Mouse (Mus musculus): Measurements from ENCODE around the gene Hacd1. TPM values are rescaled to one million over a fixed set of nuclear protein-coding genes. Genes with fewer than 3 reads are reported as not detected.
"Not testable (repeated sequence)": the region's sequence is repeated elsewhere in the genome, so short reads cannot be mapped to it uniquely, and the experiment has no call there.

Hacd1 gene
- total RNA-seq (2021): 10 to 100 TPM; 35.3 to 35.6 TPM

DNA sequence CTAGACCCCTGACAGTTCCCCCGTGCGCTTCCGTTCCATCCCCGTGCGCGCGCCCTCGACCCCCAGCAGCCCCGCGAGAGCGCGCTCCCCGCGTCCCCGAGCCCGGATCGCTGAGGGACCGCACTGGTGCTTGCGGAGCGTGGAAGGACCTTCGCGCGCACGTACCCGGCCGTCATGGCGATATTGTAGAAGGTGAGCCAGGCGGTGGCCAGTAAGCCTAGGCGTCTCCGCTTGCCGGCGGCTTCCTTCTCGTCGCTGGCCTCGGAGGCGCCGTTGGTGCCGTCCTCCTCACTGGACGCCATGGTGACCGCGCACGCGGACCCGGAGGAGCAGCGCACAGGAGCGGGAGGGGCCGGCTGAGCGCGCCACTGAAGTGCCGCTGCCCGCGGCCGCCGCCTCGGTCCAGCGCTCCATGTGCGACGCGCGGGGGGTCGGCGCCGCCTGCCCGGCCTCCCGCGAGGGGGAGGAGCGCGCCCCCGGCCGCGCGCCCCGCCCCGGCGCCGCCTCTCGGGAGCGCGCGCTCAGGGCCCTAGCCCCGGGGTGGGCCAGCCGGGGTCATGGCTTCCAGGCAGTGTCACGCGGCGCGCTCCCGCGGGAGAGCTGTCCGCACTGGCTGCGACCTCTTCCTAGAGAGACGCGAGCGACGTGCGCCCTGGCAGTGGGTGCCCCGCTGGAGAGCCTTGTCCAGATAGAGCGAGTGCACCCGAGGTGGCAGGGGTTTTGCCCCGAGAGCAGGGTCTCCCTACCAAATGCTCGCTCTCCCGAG lies at the start of gene Hacd1:
TSS of gene Hacd1 (minus strand) at position 570 of the 766 bp plus-strand sequence.
- intact Hi-C loops (cut with DNase I): loop anchor here (10.0 kb wide), 1 partner anchor 649 kb away; no protein-coding TSS in a partner anchor
- peak; percentile 83 to 95 for DNase-seq (ENCODE audit: extremely low spot score in 1 of 2, low spot score in 2 of 2)

DNA sequence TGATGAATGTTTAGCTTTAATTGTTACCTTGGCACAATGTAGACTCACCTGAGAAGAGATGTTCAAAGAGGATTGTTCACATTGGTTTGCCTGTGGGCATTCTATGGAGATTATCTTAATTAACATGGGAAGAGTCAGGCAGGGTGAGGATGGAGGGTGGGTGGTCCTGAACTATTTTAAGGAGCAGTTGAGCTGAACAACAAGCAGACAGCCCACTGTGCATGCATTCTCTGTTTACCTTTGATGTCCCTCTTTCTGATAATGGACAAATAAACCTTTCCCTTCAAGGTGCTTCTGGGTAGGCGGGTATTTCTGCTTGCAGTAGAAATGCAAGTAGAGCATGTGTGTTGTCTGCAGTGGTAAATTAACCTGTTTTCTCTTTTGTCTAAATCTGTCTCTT lies 48.0 kb upstream of the Hacd1 start:
- no peak for DNase-seq (ENCODE audit: extremely low spot score in 1 of 2, low spot score in 2 of 2)
- intact Hi-C loops (cut with DNase I): no loop called here

DNA sequence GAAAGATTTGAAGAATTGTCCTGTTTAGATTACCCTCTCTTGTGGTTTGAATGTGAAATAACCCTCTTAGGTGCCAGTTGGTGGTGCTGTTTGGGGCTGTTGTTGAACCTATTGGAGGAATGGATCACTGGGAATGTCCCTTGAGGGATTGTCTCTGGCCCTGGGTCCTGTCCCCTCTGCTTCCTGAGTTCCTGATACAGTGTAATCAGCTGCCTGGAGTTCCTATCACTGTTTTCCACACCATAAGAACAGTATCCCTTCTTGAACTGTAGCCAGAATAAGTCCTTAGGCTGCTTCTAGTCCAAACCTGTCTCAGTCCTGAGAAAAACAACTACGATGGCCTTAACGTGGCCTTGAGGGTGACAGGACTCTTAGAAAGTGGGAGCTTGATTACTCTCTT lies 46.7 kb upstream of the Hacd1 start:
- intact Hi-C loops (cut with DNase I): no loop called here

DNA sequence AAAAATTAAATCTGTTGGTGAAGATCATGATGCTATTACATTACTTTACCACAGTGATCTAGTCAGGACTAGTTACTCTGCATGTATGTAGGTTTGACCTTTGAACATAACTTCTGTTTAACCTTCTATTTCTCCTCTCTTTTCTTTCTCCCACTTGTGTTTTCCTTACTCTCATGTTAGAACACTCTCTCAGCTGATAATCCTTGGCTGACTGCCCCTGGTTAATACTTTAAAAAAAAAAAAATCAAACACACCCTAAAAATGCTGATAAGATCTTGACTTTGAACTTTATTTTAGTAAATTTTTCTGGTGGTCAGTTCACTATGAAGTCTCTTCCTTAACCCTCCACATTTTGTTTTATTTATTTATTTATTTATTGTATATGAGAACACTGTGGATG lies 44.6 kb upstream of the Hacd1 start:
- intact Hi-C loops (cut with DNase I): no loop called here
- DNase-seq (ENCODE audit: extremely low spot score in 1 of 2, low spot score in 2 of 2): no peak

More for the DNA sequence above, 46.7 kb upstream of the Hacd1 start:
- no peak for DNase-seq (ENCODE audit: extremely low spot score in 1 of 2, low spot score in 2 of 2)

DNA sequence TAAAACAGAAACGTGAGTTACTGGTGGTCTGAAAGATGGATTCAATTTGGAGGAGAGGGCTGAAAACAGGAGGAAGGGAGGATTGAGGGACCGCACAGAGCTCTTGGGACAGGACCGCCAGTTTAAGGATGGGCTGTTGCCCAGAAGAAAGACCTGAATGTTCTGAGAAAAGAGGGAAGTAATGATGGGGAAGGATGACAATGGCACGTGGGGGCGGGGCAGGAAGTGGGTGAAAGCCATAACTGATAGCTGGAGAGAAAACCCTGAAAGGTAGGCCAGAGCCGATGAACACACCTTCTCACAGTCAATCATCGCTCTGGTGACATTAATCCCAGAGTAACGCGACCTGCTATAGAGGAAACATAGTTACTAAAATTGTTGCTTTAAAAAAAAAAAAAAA lies 22.6 kb upstream of the Hacd1 start:
- intact Hi-C loops (cut with DNase I); DNase-seq (ENCODE audit: extremely low spot score in 1 of 2, low spot score in 2 of 2): not testable (repeated sequence)

DNA sequence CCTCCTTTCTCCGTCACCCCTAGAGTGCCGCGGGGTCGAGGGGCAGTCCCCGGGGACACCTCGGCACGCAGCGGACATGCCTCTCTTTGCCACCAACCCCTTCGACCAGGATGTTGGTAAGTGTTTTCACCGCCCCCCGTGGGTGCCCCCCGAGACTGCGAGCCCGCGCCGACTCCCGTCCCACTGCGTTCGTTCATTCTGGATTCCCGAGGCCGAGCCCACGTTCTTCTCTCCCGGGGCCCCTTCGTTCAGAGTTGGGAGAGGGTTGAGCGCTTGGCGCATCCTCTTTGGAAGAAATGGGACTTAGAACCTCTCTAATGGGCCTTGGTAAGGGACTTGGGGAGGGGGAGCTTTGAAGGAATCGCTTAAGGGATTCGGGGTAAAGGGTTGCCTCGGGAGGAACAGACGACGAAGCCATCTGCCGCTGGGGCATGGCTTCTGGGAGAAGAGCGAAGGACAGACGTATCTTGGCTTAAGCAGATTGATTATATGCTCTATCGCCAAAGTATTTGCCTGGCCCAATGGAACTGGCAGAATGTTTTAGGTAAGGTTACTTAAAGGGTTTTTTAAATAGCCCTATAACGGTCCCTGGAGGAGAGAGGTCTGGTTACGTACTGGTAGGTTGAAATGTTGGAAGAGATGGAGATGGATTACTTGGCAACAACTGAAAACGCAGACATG lies 18.4 kb upstream of the Hacd1 start:
- no peak for DNase-seq (ENCODE audit: extremely low spot score in 1 of 2, low spot score in 2 of 2)
- intact Hi-C loops (cut with DNase I): no loop called here

DNA sequence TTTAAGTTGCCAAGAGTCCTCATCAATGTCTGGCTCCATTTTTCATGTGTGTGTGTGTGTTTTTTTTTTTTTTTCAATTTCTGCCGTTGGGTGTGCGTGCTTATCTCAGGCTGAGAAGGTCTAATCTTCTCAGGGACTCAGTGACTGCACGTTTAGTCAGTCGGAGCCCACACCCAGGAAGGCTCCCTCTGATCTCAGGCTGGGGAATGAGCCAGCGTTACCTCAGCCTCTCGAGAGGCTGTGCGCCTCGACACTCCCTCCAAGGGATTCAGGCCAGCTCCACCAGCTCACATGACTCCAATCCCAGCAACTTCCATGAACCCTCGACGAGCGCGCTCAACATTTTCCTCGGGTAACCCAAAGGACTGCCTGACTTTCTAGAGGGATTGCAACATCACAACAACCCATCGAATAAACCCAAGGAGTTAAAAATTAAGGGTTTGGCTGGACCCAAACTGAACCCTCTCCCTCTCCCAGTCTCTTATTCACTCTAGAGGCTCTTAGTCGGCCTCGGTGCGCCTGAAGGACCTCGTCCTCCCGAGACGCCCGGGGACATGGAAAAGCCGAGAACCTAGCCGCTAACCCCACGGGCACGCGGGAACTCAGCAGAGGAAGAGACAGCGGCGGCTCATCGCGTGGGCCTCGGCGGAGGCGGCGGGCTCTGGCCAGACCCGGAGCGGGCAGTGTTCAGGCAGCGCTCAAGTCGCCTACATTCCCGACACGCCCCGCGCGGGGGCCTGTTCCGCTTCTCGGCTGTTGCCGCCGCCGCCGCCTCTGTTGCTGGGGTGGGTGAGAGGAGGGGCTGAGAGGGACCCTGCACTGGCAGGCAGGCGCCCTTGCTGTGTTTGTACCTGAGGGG lies 17.7 kb upstream of the Hacd1 start, which contains the start of gene Stam:
TSS of gene Stam (plus strand) at position 737 of the 859 bp plus-strand sequence.
- intact Hi-C loops (cut with DNase I): no loop called here
- DNase-seq (ENCODE audit: extremely low spot score in 1 of 2, low spot score in 2 of 2): peak; percentile 85 to 94

DNA sequence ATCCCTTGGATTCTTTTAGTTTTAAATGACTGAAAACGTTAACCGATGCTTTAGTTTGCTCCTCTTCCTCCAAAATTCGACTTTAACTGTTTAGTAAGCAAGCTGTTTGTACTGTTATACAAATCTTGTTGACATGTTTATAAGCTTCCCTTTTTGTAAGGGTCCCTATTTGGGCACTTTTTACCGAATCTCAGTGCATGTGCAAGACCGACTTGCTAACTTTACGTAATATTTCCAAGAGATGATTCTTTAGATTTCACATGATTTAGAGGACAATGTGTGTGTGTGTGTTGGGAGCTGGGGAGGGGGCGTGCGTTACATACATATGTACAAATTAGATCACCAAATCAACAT lies 17.1 kb upstream of the Hacd1 start:
- intact Hi-C loops (cut with DNase I): no loop called here
- no peak for DNase-seq (ENCODE audit: extremely low spot score in 1 of 2, low spot score in 2 of 2)

DNA sequence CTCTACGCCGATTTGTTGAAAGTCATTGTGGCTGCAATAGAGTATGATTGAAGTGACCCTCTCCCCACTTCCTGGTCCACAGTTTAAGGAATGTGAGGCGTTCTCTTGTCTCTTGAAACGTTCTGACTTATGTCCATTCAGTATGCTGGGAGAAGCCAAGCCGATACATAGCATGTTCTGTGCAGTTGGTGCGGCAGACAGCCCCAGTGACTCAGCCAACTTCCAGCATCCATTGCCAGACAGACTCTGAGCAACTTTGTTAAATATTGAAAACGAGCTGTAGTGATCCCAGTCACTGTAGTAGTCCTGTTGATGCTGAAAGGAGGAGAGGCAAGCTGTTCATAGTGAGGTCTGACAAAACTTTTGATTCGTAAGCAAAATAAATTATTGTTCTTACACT lies 14.5 kb upstream of the Hacd1 start:
- intact Hi-C loops (cut with DNase I): no loop called here
- no peak for DNase-seq (ENCODE audit: extremely low spot score in 1 of 2, low spot score in 2 of 2)

DNA sequence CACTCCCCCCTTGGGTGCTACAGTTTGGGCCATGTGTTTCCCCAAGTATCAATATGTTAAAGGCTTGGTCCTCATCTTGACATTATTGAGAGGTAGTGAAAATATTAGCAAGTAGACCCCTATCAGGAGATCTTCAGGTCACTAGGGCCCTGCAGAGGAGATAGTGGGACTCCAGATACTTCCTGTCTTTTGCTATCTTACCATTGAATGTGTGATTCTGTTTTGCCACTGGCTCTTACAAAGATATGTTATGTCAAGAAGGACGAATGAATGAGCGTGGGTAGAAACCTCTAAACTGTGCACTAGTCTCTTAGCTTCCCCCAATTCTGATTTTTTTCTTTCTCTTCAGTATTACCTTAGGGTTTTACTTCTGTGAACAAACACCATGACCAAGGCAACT lies 13.1 kb upstream of the Hacd1 start:
- DNase-seq (ENCODE audit: extremely low spot score in 1 of 2, low spot score in 2 of 2): no peak
- intact Hi-C loops (cut with DNase I): loop anchor here (10.0 kb wide), 1 partner anchor 794 kb away; the partner anchor contains the start of gene Rsu1

DNA sequence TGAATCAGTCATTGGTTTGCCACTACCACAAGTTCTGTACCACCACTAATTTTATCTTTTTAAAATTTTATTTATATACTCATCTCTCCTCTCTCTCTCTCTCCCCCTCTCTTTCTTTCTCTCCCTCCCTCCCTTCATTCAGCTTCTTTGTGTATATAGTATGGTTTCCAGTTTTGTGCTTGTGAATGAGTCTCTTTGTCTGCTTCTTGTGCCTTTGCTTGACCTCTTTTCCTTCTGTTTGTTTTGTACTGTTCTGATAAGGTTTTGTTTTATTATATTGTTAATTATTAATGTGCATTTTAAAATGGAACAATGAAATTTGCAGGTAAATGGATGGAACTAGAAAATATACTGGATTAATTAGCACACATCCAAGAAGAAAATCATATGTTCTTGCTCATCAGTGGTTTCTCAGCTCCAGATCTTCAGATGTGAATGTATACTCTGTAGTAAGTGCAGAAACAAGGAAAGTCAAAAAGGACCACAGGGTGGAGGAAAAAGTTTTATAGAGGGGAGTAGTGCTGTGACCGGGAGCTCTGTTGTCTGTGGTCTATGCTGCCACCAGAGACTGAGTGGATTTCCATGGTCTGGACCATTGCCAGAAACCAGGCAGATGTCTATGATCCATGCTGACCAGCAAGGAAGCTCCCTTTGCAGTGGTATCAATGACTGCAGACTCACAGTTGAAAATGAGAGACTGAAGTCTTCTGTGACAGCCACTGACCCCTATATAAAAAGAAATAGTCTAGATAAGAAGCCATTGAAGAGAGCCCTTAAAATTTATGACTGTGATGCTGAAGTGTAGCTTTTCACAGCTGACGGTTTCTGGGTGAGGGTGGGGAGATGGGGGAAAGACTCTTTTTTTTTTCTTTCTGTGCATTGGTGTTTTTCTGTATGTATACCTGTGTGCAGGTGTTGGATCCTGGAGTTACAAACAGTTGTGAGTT lies 10.0 kb upstream of the Hacd1 start:
- DNase-seq (ENCODE audit: extremely low spot score in 1 of 2, low spot score in 2 of 2): no peak
- intact Hi-C loops (cut with DNase I): loop anchor here (10.0 kb wide), 1 partner anchor 791 kb away; the partner anchor contains the start of gene Rsu1

DNA sequence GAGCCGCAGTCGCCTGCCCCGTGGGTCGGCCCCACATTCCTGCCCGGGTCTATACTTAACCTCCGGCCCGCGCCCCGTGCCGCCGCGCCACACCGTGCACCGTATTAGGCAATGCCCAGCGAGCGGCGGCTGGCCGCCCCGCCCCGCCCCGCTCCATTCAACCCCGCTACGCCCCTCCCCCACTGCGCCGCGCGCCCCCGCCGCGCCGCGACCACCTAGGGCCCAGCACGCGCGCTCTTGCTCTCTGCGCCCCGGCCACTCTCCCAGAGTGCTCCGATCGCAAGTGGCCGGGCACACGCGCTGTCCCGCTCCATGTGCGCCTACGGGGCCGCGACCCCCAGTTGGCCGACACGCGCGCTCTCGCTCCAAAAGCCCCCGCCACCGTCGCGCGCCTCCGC lies 768 bp downstream of the Hacd1 start:
- peak; percentile 62 to 88 for DNase-seq (ENCODE audit: extremely low spot score in 1 of 2, low spot score in 2 of 2)
- intact Hi-C loops (cut with DNase I): loop anchor here (10.0 kb wide), 1 partner anchor 650 kb away; no protein-coding TSS in a partner anchor

DNA sequence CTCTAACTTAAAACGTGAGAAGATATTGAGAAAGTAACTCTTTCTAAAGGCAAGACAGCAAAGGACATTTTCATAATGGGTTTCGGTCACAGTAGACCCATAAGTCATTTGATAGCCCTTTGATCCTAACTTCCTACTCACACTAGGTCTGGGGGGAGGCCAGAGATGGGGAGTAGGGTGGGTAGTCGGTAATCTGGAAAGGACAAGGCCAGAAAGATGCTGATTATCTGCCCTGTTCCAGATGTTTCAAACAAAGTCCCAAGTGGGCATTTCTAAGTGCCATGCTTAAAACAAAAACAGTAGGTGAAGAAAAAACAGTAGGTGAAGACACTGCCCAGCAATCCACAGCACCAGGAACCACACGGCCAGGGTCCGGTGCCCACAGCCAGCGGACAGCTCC lies 1.2 kb downstream of the Hacd1 start:
- no peak for DNase-seq (ENCODE audit: extremely low spot score in 1 of 2, low spot score in 2 of 2)
- intact Hi-C loops (cut with DNase I): loop anchor here (10.0 kb wide), 1 partner anchor 650 kb away; no protein-coding TSS in a partner anchor

DNA sequence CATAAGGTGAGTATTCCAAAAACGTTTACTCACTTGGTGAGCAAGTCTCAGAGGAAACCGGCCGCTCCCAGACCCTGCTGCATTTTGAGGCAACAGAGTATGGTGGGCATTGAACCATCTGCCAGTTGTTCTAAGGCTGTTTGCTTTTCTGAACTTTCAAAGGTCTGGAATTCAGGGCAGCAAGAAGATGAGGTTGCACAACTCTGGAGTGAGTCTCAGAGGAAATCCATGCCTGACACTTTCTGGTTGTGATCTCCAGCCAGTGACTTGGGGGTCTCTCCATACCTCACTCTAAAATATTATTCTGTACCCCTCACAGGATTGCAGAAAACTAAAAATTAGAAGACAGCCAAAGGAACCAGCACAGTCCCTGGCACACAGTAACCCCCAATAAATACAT lies 1.8 kb downstream of the Hacd1 start:
- no peak for DNase-seq (ENCODE audit: extremely low spot score in 1 of 2, low spot score in 2 of 2)
- intact Hi-C loops (cut with DNase I): loop anchor here (10.0 kb wide), 1 partner anchor 651 kb away; no protein-coding TSS in a partner anchor

DNA sequence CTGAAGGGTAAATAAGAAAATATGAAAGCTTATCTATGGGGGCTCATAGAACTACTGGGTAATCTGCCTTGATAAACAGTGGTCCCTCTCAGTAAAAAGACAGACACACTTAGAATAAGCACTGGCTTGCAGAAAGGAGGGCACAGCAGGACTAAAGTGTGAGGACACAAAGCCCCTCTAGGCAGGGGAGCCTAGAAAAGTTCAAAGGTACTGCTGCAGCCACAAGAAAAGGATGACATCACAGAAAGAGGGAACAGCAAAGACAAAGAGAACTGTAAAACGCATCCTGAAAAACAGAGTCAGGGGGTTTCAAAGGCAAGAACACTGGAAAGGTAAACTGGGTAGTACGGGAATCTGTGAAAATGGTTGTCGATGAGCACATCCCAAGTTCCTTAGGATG lies 2.3 kb downstream of the Hacd1 start:
- no peak for DNase-seq (ENCODE audit: extremely low spot score in 1 of 2, low spot score in 2 of 2)
- intact Hi-C loops (cut with DNase I): loop anchor here (10.0 kb wide), 1 partner anchor 651 kb away; no protein-coding TSS in a partner anchor

DNA sequence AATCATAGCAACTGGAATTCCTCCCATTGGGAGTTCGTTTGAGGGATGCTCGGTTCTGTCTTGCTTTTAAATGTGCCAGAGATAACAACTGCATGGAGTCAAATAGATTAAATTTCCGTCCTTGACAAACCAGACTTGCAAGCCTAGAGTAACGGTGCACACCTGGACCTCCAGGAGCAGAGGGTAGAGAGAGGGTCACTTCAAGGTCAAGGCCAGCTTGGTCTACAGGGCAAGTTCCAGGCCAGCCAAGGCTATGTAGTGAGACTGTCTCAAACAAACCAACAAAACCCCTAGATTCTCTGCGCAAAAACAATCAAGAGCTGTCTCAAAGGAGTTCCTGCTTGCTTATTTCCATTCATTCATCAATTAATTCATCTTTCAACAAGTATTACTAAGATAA lies 7.1 kb downstream of the Hacd1 start:
- intact Hi-C loops (cut with DNase I): loop anchor here (5.0 kb wide), 2 partner anchors 103 to 243 kb away; no protein-coding TSS in a partner anchor
- no peak for DNase-seq (ENCODE audit: extremely low spot score in 1 of 2, low spot score in 2 of 2)

DNA sequence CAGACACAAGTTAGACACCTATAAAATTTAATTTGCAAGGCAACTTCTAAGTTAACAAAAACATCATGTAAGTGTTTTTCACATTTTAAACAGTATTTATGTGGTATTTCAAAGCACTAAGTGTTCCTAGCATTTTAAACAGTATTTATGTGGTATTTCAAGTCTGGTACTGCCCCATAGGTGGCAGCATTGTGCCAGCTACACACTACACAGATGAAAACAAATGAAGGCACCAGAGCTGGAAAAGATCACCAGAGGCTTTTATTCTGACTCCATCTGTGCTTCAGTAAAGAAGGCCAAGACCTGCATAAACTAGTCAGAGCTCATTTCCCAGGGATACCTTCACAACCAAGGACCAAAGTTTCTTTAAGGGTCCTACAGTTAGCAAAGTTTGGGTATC lies 7.6 kb downstream of the Hacd1 start:
- intact Hi-C loops (cut with DNase I): loop anchor here (5.0 kb wide), 2 partner anchors 104 to 244 kb away; no protein-coding TSS in a partner anchor
- DNase-seq (ENCODE audit: extremely low spot score in 1 of 2, low spot score in 2 of 2): peak; percentile 50 to 58
